Mouse (Mus musculus) telencephalon, adult 2 months (tissue): ENCODE measurements at regions not wholly inside any gene's neighbourhood (a gene's known extent, or its start where the extent isn't known, plus 50 kb on each side); places are given as distances from the start of the nearest gene placed in this dataset.
A peak's percentile ranks its signal among the peaks of the same experiment; 100 is the strongest.

ENCODE experiments used
- DNase-seq: peaks from one replicate; pipeline ENCODE4 v3.0.0-alpha.2; 2011; ENCODE audit warnings: low read depth, low spot score

DNA sequence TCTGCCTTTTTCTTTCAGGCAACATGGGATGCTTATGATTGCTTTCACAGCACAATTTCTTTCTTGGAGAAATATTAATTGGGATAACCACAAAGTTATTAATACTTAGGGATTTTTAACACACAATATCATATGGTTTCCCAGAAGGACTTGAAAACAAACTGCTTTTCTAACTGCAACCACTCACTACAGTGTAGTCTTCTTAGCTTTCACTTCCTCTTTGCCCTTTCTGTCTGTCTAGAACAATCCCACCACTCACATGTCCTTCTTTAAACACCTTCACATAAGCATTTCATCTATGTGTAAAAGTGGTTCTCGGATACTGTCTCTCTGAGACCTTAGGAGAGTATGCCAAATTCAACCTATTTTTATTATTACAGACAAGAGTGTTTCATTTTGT is 204.3 kb downstream of the C1d start:
- no peak for DNase-seq

DNA sequence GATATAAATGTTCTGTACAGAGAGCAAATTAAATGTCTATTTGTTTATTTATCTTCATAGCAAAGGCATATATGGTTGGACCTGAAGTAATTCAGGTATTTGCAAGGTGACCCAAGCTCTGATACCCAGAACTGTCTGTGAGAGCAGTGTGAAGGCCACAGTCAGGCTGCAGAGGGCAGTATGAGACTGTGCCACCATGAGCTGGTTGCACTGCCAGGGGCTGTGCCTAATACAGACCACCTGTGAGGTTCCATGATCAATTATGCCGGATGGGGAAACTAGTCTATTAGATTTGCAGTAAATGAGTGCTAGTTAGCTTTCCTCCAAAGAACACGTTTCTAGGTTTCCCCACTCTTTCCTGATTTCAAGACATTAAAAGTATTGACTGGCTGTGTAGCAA is 207.5 kb downstream of the C1d start:
- no peak for DNase-seq

DNA sequence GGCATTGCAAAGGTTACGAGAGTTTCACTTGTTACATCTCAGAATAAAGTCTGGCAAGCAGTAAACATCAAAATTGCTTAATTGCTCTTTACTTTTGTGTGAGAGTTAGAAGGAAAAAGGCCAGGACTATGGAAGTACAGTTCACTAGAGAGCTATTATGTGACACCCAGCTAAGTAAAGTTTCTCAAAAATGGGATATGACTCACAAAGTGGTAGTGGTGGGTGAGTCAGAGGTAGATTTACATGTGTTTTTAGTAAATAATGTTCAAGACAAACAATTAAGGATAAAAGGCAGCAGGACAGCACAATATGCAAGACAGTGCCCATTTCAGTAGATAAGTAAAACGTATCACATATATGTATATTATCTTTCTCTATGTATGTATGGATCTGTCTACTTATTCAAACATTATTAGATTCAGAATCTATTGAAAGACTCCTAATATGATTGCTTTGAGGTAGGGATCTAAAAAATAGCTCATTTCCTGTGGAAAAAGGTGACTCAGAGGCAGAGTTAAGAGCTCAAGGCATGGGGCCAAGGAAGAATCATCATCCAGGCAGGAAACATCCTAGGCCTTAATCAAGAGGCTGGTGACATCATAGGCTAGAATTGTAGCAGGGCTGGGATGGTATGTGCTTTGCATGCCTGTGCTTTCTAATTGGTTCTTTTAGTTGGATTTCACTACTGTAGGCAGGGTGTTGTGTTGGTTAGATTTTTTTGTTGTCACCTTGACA is 211.2 kb downstream of the C1d start:
- no peak for DNase-seq

- DNase-seq: no peak
These were observed 224.1 kb downstream of the C1d start for GRCm38 (mm10) chr11:17481436-17481996.

- DNase-seq: no peak
These were observed 226.6 kb downstream of the C1d start for GRCm38 (mm10) chr11:17483849-17484441.

- no peak for DNase-seq
These were observed 244.0 kb downstream of the C1d start for GRCm38 (mm10) chr11:17501120-17502043.

- DNase-seq: no peak
These were observed 244.7 kb downstream of the C1d start for GRCm38 (mm10) chr11:17502052-17502451.

GRCm38 (mm10) chr11:17522220-17522919 is 265.0 kb downstream of the C1d start:
- no peak for DNase-seq

GRCm38 (mm10) chr11:17523329-17523728 is 265.9 kb downstream of the C1d start:
- DNase-seq: no peak

- no peak for DNase-seq
These were observed 267.8 kb downstream of the C1d start for GRCm38 (mm10) chr11:17524985-17525775.

- DNase-seq: peak; percentile 31
These were observed 269.1 kb downstream of the C1d start for GRCm38 (mm10) chr11:17526476-17526875.

GRCm38 (mm10) chr11:17528609-17529008 is 271.2 kb downstream of the C1d start:
- DNase-seq: no peak

GRCm38 (mm10) chr11:17533706-17534105 is 276.3 kb downstream of the C1d start:
- DNase-seq: no peak

DNA sequence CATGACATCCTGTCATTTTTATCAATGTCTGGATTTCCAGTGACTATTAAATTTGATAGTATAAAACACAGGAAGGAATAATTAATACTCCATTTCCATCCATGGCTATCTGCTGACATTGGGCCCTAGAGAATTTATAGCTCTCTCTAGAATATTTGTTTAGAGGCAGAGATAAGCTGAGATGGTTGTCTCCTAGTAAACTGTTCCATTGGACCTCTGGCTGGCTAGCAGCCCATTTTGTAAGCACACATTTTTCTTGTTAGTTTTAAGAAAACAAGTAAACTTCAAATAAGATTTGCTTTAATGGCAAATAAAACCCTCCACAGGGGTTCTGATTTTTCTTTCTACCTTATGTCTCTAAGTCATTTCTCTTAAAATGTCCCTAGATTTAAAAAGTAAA is 288.9 kb downstream of the C1d start:
- DNase-seq: no peak

GRCm38 (mm10) chr11:17549148-17549547 is 291.8 kb downstream of the C1d start:
- DNase-seq: no peak

DNA sequence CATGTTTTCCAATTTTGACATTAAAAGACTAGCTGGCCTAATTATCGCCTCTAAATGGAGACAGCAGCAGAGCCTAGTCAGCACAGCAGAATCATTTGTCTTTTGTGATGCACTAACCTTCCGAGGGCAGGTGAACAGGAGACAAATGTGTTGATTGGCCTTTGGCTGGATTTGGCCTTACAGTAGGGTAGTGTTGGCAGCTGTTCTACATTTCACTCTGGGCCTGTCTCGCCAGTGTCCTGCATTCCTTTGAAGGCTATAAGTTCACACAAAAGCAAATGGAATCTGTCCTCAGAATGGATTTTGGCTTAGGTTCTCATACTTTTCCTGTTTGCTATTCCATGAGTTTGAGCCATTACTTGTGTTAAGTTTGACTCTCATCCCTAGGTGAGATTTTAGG is 297.9 kb downstream of the C1d start:
- no peak for DNase-seq

- no peak for DNase-seq
These were observed 334.6 kb downstream of the C1d start for GRCm38 (mm10) chr11:17591780-17592487.

DNA sequence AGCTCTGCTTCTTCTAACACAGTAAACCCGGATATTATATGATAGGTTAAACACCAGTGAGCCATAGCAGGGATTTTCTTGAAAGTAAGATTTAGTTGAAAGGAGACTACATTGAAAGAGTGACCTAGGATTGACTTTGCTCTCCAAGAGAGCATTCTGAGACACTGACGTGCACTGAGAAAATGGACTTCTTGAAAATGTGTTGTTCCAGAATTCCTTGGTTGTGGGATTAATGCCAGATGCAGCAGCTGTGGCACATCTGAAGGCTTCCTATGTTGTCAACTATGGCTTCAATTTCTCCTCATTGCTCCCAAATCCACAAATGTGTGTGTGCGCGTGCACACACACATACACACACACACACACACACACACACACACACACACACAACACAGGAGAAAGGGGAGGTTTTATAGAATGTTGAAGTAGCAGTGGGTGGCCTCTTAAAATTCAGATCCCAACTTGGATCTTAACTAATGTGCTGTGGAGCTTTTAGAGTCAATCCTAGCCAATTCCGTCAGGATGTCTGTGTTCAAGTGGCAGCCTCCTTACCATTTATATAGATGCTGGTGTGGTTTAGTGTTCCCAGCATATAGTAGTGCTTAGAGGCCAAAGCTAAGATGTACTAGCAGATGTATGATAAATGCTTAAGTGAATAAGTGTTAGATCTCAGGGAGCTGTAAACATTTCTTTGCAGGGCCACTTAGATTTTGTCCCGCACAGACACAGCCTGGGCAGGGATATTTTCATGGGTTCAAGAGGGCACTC is 346.5 kb downstream of the C1d start:
- no peak for DNase-seq
